Mouse (Mus musculus) liver, embryonic 15.5 days (tissue): ENCODE measurements around the gene Ccdc142. TPM values are rescaled to one million over a fixed set of nuclear protein-coding genes. Genes with fewer than 3 reads are reported as not detected.

ENCODE experiments used
- ATAC-seq: fragments of 200-750 bp; cut with Nextera tagmentation; 2 replicates; pipeline ENCODE4 v1.8.0; 2017; ENCODE audit warnings: moderate number of reproducible peaks, mild to moderate bottlenecking, moderate library complexity; ENCODE audit not compliant: insufficient read depth
- H3K27ac ChIP-seq: fragments of 300-500 bp; sonication (generic); replicated peaks from 2 replicates; pipeline ENCODE4 v1.5.1; 2015; ENCODE audit warnings: mild to moderate bottlenecking, inconsistent platforms
- H3K27me3 ChIP-seq: fragments of 300-500 bp; sonication (generic); 2 replicates; pipeline ENCODE4 v1.6.1; 2015; ENCODE audit warnings: mild to moderate bottlenecking, inconsistent platforms
- H3K36me3 ChIP-seq: fragments of 300-500 bp; sonication (generic); replicated peaks from 2 replicates; pipeline ENCODE4 v1.6.1; 2015; ENCODE audit warnings: moderate library complexity, mild to moderate bottlenecking, inconsistent platforms
- H3K4me1 ChIP-seq: fragments of 300-500 bp; sonication (generic); replicated peaks from 2 replicates; pipeline ENCODE4 v1.6.1; 2015; ENCODE audit warnings: inconsistent platforms
- H3K4me2 ChIP-seq: fragments of 300-500 bp; sonication (generic); 2 replicates; pipeline ENCODE4 v1.6.1; 2015; ENCODE audit warnings: moderate library complexity, mild to moderate bottlenecking, inconsistent platforms
- H3K4me3 ChIP-seq: fragments of 300-500 bp; sonication (generic); replicated peaks from 2 replicates; pipeline ENCODE4 v1.5.1; 2015; ENCODE audit warnings: mild to moderate bottlenecking, inconsistent platforms
- H3K9ac ChIP-seq: fragments of 300-500 bp; sonication (generic); 2 replicates; pipeline ENCODE4 v1.6.1; 2015; ENCODE audit warnings: moderate library complexity, mild to moderate bottlenecking, inconsistent platforms
- H3K9me3 ChIP-seq: fragments of 300-500 bp; sonication (generic); replicated peaks from 2 replicates; pipeline ENCODE4 v1.6.1; 2016; ENCODE audit warnings: inconsistent platforms
- whole genome bisulfite sequencing: fragments of 180-500 bp; shearing (Covaris S2); methylation state at CpG from one replicate; pipeline ENCODE4 v1.1.7; 2015; ENCODE audit warnings: mixed read lengths; ENCODE audit not compliant: insufficient replicate concordance; 5-methylcytosine and 5-hydroxymethylcytosine counted together
- polyA plus RNA-seq: library from polyadenylated mRNA; unstranded; fragments of >200 nt; fragmentation: Nextera tagmentation; extraction: Ambion mirVana; gene quantifications from 2 replicates; pipeline ENCODE4 v1.2.1, GENCODE M21; 2015

The Ccdc142 gene
- polyA plus RNA-seq, 1 experiment from 2014 or later, result 0.93 TPM

DNA sequence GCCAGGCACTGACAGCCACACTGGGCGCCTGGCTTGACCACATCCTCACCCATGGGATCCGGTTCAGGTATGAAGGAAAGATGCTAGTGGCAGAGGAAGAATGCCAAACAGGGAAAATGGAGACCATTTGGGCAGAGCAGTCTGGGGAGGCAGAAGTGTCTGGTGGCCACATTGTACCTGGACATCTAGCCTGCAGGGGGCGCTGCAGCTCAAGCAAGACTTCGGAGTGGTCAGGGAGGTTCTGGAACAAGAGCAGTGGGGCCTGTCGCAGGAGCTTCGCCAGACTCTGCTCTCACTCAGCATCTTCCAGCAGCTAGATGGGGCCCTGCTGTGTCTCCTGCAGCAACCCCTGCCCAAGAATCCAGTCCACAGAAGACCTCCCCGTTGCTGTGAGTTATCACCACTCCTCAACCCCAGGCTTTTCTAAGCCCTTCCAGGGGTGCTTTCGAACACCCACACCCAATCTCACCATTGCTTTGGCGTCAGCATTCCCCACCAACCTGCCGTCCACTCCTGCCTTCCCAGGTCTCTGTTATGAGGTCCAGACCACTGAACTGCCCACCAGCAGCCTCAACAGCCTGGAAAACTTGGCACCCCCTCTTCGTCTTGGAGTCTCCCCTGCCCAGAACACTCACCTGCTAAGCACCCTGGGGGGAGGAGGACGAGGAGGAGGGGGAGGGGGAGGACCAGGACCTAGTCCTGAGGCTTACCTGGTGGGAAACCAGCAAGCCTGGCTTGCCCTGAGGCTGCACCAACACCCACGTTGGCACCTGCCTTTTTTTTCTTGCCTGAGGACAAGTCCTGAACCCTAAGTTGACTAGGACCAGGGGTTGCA, 6.4 kb downstream of the Ccdc142 start:
- no peaks in the 10 kb centered on the region for H3K9me3 ChIP-seq
- H3K27me3 ChIP-seq, result no peaks in the 10 kb centered on the region
- ATAC-seq, result peak; percentile 29; the same call in 1 of the 2 replicates
- peak overlapping the region; percentile 91 for H3K27ac ChIP-seq
- peaks cover 30% of the 10 kb centered on the region for H3K36me3 ChIP-seq
- H3K4me2 ChIP-seq, result peak overlapping the region; percentile 87
- peak overlapping the region; percentile 81 for H3K4me3 ChIP-seq
- peak overlapping the region; percentile 89; the same call in 1 of the 2 replicates for H3K9ac ChIP-seq
- peaks cover 57% of the 10 kb centered on the region for H3K4me1 ChIP-seq
- 36% methylated on average over 13 of the region's 13 CpGs for WGBS

DNA sequence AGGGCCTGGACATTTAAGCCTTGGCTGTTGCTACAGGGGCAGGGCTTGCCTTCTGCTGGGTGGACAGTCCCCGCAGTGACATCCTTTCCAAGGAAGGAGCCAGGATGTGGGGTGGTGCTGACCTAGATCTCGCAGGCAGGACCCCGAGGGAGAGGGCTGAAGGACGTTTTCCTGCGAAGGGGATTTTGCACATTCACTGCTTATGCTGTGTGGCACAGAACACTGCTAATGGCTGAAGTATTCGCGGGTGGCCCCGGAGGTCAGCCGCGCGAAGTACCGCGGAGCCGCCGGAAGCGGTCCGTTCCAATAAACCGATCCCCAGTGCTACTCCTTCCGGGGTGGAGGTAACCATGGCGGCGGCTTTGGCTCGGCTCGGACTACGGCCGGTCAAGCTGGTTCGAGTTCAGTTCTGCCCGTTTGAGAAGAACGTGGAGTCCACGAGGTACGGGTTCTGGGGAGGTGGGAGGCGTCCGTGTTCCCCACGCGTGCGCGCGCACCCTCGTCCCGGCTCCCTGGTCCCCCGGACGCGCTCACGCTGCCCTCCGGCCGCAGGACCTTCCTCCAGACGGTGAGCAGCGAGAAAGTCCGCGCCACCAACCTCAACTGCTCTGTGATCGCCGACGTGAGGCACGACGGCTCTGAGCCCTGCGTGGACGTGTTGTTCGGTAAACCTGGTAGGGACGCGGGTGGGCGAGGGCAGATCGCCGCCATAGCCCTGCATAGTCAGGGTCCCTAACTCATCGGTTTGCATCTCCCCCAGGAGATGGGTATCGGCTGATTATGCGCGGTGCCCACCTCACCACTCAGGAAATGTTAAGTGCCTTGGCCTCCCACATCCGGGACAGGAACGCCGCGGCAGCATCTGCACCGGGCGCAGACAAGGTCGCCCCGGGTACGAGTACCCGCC, 7.6 kb downstream of the Ccdc142 start, which contains the start of gene Mrpl53:
TSS of gene Mrpl53 (plus strand) at position 279 of the 907 bp plus-strand sequence.
- Histone ChIP-seq H3K4me3 (peak within 1 kb of the TSS; percentile 81), H3K27me3 (no peaks in the 10 kb centered on the region), H3K9me3 (no peaks in the 10 kb centered on the region), H3K9ac (peak within 1 kb of the TSS; percentile 89), H3K36me3 (peaks cover 26% of the 10 kb centered on the region), H3K27ac (peak within 1 kb of the TSS; percentile 91), H3K4me2 (peak within 1 kb of the TSS; percentile 87), H3K4me1 (peaks cover 55% of the 10 kb centered on the region)
- ATAC-seq, result peak; percentile 77
- under 1% methylated on average over 76 of the region's 76 CpGs for WGBS

DNA sequence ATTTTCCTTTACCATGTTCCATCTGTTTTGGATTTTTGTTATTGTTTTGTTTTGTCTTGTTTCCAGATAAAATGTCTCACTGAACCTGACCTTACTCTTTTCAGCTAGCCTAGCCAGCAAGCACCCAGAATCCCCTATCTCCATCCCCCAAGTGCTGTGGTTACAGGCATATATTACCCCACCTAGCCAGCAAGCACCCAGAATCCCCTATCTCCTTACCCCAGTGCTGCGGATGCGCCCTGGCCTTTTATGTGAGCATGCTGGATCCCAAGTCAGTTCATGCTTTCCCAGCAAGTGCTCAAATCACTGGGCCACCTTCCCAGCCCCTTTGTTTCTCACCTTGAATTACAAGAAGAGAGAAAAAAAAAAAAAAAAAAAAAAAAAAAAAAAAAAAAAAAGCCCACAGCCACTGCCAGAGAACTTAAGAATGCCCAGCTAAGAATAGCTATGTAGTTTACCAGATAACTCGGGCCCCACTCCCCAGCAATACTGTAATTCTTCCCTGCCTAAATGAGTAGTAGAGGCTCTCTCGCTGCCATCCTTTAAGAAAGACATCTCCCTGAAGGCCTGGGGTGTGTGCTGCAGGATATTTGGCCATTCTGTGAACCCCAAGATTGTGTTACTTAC, 10.2 kb downstream of the Ccdc142 start:
- Histone ChIP-seq H3K27ac (peak overlapping the region; percentile 26; the same call in 1 of the 2 replicates), H3K9ac (no peak overlapping the region), H3K4me1 (peaks cover 76% of the 10 kb centered on the region), H3K9me3 (no peaks in the 10 kb centered on the region), H3K4me3 (no peak overlapping the region), H3K27me3 (no peaks in the 10 kb centered on the region), H3K36me3 (peaks cover 19% of the 10 kb centered on the region), H3K4me2 (no peak overlapping the region)
- WGBS, result 64% methylated on average over 4 of the region's 4 CpGs
- no peak for ATAC-seq

DNA sequence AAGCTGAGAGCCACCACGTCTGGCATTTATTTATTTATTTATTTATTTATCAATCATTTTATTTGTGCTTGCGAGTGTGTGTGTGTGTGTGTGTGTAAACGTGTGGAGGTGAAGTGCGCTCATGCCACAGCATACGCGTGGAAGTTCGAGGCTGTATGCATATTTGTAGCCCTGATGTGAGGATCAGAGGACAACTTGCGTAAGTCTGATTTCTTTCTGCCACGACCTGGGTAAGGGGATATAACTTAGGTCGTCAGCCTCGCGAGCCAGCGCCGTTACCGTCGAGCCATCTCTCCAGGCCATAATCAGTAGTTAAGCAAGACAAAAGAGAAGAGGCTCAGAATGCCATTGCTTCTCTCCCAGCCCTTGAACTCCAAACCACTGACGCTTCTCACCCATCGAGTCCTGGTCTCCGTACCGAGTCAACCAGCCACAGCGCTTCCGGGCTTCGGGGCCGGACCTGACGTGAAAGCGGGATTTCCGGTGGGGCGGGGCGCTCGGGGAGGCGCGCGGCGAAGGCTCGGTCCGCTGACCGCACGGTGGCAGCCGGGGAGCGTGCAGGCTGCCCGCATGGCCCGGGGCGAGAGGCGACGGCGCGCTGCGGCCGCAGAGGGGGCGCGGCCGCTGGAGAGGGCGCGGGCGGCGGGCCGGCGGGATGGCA, 13.7 kb downstream of the Ccdc142 start, which contains the start of gene Mogs:
TSS of gene Mogs (plus strand) at position 486 of the 661 bp plus-strand sequence.
- peak within 1 kb of the TSS; percentile 85 for H3K9ac ChIP-seq
- H3K4me1 ChIP-seq, result peaks cover 85% of the 10 kb centered on the region
- no peaks in the 10 kb centered on the region for H3K27me3 ChIP-seq
- WGBS, result 2% methylated on average over 58 of the region's 58 CpGs
- no peaks in the 10 kb centered on the region for H3K9me3 ChIP-seq
- H3K4me3 ChIP-seq, result peak within 1 kb of the TSS; percentile 89
- H3K27ac ChIP-seq, result peak within 1 kb of the TSS; percentile 95
- ATAC-seq, result peak; percentile 92
- peaks cover 42% of the 10 kb centered on the region for H3K36me3 ChIP-seq
- H3K4me2 ChIP-seq, result peak within 1 kb of the TSS; percentile 98

DNA sequence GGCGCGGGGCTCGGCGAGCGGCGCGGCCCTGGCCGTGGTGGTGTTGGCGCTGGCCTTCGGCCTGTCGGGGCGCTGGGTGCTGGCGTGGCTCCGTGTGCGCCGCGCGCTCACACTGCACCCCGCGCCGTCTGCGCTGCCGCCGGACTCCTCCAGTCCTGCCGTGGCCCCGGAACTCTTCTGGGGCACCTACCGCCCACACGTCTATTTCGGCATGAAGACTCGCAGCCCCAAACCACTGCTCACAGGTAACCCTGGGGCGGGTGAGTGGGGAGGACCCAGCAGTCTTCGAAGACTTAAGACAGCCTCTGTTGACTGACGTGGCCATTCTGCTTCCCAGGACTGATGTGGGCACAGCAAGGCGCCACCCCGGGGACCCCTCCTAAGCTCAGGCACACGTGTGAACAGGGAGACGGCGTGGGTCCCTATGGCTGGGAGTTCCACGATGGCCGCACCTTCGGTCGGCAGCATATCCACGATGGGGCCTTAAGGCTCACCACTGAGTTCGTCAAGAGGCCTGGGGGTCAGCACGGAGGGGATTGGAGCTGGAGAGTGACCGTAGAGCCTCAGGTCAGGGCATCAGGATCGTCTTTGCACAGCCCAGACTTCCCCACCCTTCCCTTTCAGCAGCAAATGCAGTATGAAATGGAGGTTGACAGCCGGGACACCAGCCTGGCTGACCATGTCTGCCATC, 14.4 kb downstream of the Ccdc142 start:
- H3K36me3 ChIP-seq, result peaks cover 36% of the 10 kb centered on the region
- peak; percentile 55 for ATAC-seq
- WGBS, result under 1% methylated on average over 42 of the region's 48 CpGs
- H3K9me3 ChIP-seq, result no peaks in the 10 kb centered on the region
- peak overlapping the region; percentile 95 for H3K27ac ChIP-seq
- peak overlapping the region; percentile 89 for H3K4me3 ChIP-seq
- H3K4me2 ChIP-seq, result peak overlapping the region; percentile 98
- H3K4me1 ChIP-seq, result peaks cover 85% of the 10 kb centered on the region
- H3K9ac ChIP-seq, result peak overlapping the region; percentile 85
- no peaks in the 10 kb centered on the region for H3K27me3 ChIP-seq

DNA sequence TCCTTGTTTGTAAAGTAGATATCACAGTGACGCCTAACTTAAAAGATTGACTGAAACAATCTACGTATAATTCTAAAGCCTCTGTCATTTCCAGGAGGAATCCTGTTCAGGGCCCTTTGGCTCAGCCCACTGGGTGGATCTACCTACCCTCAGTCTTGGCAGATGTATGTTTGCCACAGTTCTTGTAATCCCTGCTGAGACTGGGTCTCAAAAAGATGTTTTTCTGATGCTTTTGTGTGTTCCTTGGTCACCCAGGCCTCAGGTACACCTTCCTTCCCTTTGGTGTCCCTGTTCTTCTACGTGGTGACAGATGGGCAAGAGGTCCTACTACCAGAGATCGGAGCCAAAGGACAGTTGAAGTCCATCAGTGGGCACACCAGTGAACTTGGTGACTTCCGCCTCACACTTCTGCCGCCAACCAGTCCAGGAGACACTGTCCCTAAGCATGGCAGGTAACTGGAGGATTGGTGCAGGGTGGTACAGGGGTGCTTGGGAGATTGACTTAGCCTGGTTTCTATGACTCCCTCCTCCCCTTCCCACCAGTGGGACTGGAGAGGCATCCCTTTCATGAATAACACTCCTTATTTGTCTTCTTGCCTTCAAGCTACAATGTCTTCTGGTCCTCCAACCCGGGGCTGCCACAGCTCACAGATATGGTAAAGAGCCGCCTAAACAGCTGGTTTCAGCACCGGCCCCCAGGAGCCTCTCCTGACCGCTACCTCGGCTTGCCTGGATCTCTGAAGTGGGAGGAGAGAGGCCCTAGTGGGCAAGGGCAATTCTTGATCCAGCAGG, 15.2 kb downstream of the Ccdc142 start:
- H3K27ac ChIP-seq, result peak overlapping the region; percentile 95
- no peaks in the 10 kb centered on the region for H3K9me3 ChIP-seq
- H3K4me3 ChIP-seq, result peak overlapping the region; percentile 89
- peak overlapping the region; percentile 85 for H3K9ac ChIP-seq
- 63% methylated on average over 11 of the region's 11 CpGs for WGBS
- H3K27me3 ChIP-seq, result no peaks in the 10 kb centered on the region
- H3K36me3 ChIP-seq, result peaks cover 33% of the 10 kb centered on the region
- ATAC-seq, result no peak
- H3K4me2 ChIP-seq, result peak overlapping the region; percentile 98
- H3K4me1 ChIP-seq, result peaks cover 81% of the 10 kb centered on the region

DNA sequence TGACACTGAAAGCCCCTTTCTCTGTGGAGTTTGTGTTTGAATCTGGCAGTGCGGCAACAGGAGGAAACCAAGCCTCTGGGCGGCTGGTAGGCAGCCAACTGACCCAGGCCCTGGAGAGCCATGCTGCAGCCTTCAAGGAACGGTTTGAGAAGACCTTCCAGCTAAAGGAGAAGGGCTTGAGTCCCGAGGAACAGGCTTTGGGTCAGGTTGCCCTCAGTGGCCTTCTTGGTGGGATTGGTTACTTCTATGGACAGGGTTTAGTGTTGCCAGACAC, 15.7 kb downstream of the Ccdc142 start:
- no peak for ATAC-seq
- peak overlapping the region; percentile 95; the same call in 1 of the 2 replicates for H3K27ac ChIP-seq
- no peaks in the 10 kb centered on the region for H3K9me3 ChIP-seq
- peaks cover 82% of the 10 kb centered on the region for H3K4me1 ChIP-seq
- H3K4me3 ChIP-seq, result peak overlapping the region; percentile 89; the same call in 1 of the 2 replicates
- H3K4me2 ChIP-seq, result peak overlapping the region; percentile 98
- WGBS, result 75% methylated on average over 4 of the region's 4 CpGs
- peaks cover 33% of the 10 kb centered on the region for H3K36me3 ChIP-seq
- H3K27me3 ChIP-seq, result no peaks in the 10 kb centered on the region
- H3K9ac ChIP-seq, result peak overlapping the region; percentile 85; the same call in 1 of the 2 replicates

DNA sequence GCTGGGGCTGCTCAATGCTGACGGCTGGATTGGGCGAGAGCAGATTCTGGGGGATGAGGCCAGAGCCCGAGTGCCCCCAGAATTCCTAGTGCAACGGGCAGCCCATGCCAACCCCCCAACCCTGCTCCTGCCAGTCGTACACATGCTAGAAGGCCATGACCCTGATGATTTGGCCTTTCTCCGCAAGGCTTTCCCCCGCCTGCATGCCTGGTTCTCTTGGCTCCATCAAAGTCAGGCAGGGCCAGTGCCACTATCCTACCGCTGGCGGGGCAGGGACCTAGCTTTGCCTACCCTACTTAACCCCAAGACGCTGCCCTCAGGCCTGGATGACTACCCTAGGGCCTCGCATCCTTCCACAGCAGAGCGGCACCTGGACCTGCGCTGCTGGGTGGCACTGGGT, 16.2 kb downstream of the Ccdc142 start:
- no peaks in the 10 kb centered on the region for H3K27me3 ChIP-seq
- no peaks in the 10 kb centered on the region for H3K9me3 ChIP-seq
- no peak overlapping the region for H3K27ac ChIP-seq
- H3K36me3 ChIP-seq, result peaks cover 33% of the 10 kb centered on the region
- H3K4me1 ChIP-seq, result peaks cover 83% of the 10 kb centered on the region
- ATAC-seq, result no peak
- H3K4me2 ChIP-seq, result no peak overlapping the region
- H3K4me3 ChIP-seq, result no peak overlapping the region
- H3K9ac ChIP-seq, result no peak overlapping the region
- WGBS, result 88% methylated on average over 13 of the region's 13 CpGs

DNA sequence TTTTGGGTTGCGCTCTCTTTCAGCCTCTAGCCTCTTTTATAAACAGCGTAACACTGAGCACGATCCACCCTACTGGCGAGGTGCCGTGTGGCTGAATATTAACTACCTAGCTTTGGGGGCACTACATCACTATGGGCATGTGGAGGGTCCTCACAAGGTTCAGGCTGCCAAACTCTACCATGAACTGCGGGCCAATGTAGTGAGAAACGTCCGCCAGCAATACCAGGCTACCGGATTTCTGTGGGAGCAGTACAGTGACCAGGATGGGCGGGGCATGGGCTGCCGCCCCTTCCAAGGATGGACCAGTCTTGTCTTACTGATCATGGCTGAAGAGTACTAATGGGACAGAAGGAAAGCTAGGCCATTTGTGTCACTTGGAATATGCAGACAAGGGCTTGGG, 17.0 kb downstream of the Ccdc142 start:
- peaks cover 36% of the 10 kb centered on the region for H3K36me3 ChIP-seq
- H3K9me3 ChIP-seq, result no peaks in the 10 kb centered on the region
- 0 out of 2 replicates have a peak overlapping the region, but pooled peaks have one; percentile 7 for H3K27ac ChIP-seq
- 82% methylated on average over 11 of the region's 11 CpGs for WGBS
- H3K4me3 ChIP-seq, result no peak overlapping the region
- H3K4me2 ChIP-seq, result no peak overlapping the region
- no peak overlapping the region for H3K9ac ChIP-seq
- H3K27me3 ChIP-seq, result no peaks in the 10 kb centered on the region
- peaks cover 88% of the 10 kb centered on the region for H3K4me1 ChIP-seq
- ATAC-seq, result no peak
